23 mouse cellular contexts compared by ENCODE assay signal in genomic region chr7:137065408-137065807, GRCm38 (mm10).
"Had no signal": no experiment of that assay in that cellular context is flagged by ENCODE, and none has a peak within 500 bp of the region (broad histone marks: within the 10 kb centered on the region; RNA-seq: fewer than 3 reads in every experiment).

No protein-coding gene starts in this region.

- H3K9ac ChIP-seq: hindbrain, embryonic 13.5 days; hindbrain, embryonic 15.5 days; kidney, embryonic 15.5 days; limb, embryonic 13.5 days; limb, embryonic 15.5 days; liver, embryonic 12.5 days; liver, embryonic 14.5 days had no signal

- H3K4me1 ChIP-seq: kidney, embryonic 15.5 days; limb, embryonic 13.5 days; limb, embryonic 15.5 days; liver, embryonic 12.5 days had no signal

- H3K27ac ChIP-seq: hindbrain, embryonic 15.5 days; hindbrain, postnatal 0 days; kidney, embryonic 15.5 days; kidney, postnatal 0 days; limb, embryonic 13.5 days; limb, embryonic 15.5 days; liver, embryonic 12.5 days; liver, embryonic 14.5 days had no signal

- DNase-seq: gastrocnemius, postnatal 14 days; gastrocnemius, postnatal 36 days; heart, adult 11 months; heart, postnatal 14 days; kidney, adult 11 months; kidney, adult 2 months; kidney, adult 9 months; kidney, postnatal 14 days; kidney, postnatal 36 days; layer of hippocampus, adult 9-11 months; layer of hippocampus, postnatal 36 days; left cerebral cortex, postnatal 4 days had no signal

- H3K4me2 ChIP-seq: heart, embryonic 11.5 days; hindbrain, embryonic 13.5 days; hindbrain, embryonic 15.5 days; kidney, embryonic 15.5 days; limb, embryonic 13.5 days; limb, embryonic 15.5 days; liver, embryonic 12.5 days had no signal

- H3K9me3 ChIP-seq: hindbrain, embryonic 13.5 days; hindbrain, embryonic 15.5 days; kidney, embryonic 15.5 days; limb, embryonic 13.5 days; limb, embryonic 15.5 days; liver, embryonic 12.5 days had no signal

- H3K27me3 ChIP-seq: hindbrain, embryonic 13.5 days; hindbrain, embryonic 15.5 days; kidney, embryonic 15.5 days; limb, embryonic 15.5 days; liver, embryonic 12.5 days had no signal

- H3K36me3 ChIP-seq: hindbrain, embryonic 13.5 days; hindbrain, embryonic 15.5 days; kidney, embryonic 15.5 days; limb, embryonic 13.5 days; limb, embryonic 15.5 days; liver, embryonic 12.5 days had no signal

- ATAC-seq: hindbrain, postnatal 0 days; intestine, embryonic 16.5 days; liver, embryonic 12.5 days had no signal

- H3K4me3 ChIP-seq: hindbrain, embryonic 13.5 days; hindbrain, embryonic 15.5 days; kidney, embryonic 15.5 days; limb, embryonic 13.5 days; limb, embryonic 15.5 days; liver, embryonic 12.5 days had no signal
